Mouse (Mus musculus) retina, postnatal 7 days (tissue): Measurements from ENCODE around the gene Hipk2.
A peak's percentile ranks its signal among the peaks of the same experiment; 100 is the strongest.

Experiments used
- DNase-seq: peaks from one replicate; pipeline ENCODE4 v3.0.0-alpha.2; 2012; ENCODE audit warnings: low read depth, low spot score

The Hipk2 gene

DNA sequence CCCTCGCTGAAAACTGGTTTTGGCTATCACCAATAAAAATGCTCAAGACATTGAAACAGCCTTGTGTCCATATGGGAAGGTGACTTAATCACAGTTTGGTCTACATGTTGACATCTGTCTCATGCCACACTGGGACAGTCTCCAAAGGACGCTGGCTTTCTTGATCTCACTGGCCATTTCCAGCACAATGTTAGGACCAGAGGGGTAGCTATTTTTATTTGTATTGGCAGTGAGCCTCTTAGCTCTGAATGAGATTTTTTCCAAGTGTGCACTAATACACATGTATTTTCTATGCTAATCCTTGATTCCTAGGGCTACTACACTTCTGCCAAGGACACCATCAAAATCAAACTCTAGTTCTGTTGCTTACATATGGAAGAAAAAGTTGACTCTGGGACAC, 120.8 kb downstream of the Hipk2 start:
- DNase-seq: no peak

GRCm38 (mm10) chr6:38753729-38754128, 122.2 kb downstream of the Hipk2 start:
- no peak for DNase-seq

DNA sequence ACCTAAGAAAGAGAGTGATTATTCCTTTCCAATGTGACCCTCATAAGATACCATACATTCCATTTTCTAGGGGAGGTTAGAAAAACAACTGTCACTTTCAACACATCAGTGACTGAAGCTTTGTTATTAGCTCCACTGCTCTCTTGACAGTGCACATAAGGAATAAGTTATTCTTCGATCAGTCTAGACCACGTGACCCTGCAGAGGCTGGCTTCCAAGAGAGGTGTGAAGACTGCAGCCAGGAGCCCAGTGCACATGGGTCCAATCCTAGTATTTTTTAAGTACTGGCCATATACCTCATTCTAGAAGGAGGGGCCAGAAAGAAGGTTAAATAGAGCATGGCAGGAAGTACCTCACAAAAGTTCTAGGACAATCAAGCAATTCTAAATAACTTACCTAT, 122.9 kb downstream of the Hipk2 start:
- DNase-seq: no peak

DNA sequence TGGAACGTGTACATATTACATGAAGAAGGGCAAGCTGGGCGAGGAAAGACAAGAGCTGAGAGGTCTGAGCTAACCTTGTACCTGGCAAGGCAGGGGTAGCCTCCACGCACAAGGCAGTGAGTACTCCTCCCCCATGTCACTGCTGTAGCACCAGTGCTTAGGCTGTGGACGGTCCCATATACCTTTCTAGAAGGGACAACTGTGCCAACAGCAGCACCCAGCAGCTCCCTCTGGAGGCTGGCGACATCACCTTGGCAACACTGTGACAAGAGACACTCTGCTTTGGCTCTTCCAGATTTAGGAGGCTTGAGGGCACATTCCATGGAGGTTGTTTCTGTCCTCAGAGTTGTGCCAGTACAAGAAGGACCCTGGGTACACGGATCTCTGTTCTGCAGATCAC, 123.5 kb downstream of the Hipk2 start:
- DNase-seq: no peak

DNA sequence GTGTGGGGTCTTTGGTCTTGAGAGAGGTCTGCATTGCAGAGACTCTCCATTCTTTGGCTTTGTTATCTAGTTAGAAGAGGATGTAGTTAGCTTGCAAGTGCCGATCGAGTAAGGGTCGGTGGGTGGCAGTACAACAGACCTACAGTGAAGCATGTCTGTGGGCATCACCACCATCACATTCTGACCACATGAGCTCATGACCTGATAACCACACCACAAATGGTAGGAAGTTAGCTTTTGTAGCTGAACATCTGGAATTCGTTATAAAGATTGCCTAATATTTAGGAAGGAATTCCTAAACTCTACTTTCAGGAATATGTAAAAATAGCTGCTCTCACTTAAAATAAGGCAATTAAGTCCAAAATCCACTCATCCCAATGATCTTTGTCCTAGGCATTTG, 127.9 kb downstream of the Hipk2 start:
- DNase-seq: no peak

DNA sequence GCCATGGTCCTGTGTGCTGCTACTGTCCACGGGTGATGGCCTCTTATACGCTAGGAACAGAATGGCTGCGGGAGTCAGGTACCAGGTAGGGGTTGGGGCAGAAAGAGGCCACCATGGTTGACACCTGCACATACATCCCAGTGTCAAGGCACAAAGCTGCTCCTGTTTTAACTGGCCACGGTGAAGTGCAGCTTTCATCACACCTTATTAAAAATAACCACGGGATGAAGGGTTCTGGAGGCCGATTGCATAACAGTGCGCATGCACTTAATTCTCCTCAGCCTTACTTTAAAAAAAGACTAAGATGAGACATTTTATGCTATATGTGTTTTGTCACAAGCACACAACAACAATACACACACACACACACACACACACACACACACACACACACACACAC, 132.6 kb downstream of the Hipk2 start:
- DNase-seq: no peak

DNA sequence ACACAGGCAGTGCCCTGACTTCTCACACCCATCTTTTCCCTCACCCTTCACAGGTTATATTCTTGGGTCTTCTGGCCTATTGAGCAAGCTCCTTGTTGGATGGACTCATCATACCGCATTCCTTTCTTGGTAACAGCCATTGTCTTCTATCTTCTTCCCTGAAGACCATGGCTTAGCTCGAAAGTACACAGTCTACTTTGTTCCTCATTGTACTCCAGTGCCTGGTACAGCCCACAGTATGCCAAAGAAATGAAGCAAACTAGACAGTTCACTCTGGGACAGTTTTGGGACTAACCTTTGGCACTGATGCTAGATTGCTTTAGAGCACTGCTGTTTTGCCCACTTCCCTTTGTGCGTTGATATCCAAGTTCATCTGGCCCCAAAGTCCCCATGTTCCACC, 133.5 kb downstream of the Hipk2 start:
- no peak for DNase-seq

DNA sequence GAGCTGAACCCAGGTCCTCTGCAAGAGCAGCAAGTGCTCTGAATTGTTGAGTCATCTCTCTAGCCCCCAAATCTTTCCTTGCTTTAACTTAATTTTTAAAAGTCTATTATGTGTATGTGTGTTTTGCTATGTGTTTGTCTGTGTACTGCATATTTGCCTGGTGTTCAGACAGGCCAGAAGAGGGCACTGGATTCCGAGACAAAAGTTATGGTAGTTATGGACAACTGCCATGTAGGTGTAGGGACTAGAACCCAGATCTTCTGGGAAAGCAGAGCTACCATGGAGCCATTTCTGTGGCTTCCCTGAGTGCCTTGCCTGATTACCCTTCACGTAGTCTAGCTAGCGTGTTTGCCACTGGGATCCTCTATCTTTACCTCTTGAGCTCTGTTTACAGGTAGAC, 134.9 kb downstream of the Hipk2 start:
- no peak for DNase-seq

- DNase-seq: no peak
Observed at GRCm38 (mm10) chr6:38739266-38739665, 136.7 kb downstream of the Hipk2 start.

DNA sequence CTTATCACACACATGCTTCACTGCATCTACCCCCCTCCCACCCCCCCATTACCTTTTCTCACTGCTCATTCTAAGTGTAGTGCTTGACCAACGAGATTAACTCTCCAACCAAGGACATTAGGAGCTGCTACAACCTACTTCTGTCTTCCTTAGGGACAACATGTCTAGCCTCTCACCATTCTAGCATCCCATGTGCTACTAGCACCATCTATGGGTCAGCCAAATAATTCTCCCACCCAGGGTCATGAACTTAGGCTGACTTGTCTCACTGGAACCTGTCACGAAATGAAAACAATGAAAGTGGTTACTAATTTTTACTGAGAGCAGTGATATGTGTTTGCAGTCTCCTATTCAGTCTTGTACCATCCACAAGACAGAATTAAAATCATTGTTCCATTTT, 138.2 kb downstream of the Hipk2 start:
- no peak for DNase-seq

GRCm38 (mm10) chr6:38736240-38736639, 139.7 kb downstream of the Hipk2 start:
- DNase-seq: peak; percentile 71

DNA sequence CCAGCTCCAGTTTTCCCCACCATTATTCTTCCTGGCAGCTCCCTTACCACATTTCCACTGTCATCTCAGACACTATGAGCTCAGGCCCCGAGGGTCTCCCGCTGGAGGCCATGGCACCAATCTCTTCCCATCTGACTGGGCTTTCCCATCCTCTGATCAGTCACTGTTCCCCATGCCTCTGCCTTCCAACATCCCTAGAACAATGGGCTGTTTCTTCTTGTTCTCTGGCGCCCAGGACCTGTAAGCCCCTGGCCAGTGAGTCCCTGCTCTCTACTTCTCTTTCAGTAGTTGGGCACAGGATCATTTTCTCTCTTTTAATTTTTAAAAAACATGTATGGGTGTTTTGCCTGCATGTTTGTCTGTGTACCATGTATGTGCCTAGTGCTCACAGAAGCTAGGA, 143.3 kb downstream of the Hipk2 start:
- DNase-seq: no peak

- DNase-seq: no peak
Observed at GRCm38 (mm10) chr6:38730169-38731146, 145.5 kb downstream of the Hipk2 start.

DNA sequence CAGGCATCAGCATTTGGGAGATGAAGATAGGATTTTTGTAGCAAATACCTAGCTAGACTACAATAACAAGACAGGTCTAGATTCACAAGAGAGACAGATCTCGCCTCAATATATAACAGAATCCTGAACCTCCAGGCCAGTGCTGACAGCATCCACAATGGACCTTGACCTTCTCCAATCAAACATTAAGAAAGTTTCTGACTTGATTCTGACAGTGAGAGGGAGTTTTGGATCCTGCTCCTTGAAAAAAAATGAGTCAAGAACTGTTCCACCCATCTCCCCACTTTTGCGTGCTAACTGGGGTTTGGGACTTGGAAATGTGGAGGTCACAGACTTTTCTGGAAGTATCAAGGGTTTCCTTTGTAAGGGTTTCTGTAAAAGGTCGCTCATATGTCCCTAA, 150.4 kb downstream of the Hipk2 start:
- DNase-seq: no peak

- DNase-seq: no peak
Observed at GRCm38 (mm10) chr6:38721361-38721760, 154.6 kb downstream of the Hipk2 start.

DNA sequence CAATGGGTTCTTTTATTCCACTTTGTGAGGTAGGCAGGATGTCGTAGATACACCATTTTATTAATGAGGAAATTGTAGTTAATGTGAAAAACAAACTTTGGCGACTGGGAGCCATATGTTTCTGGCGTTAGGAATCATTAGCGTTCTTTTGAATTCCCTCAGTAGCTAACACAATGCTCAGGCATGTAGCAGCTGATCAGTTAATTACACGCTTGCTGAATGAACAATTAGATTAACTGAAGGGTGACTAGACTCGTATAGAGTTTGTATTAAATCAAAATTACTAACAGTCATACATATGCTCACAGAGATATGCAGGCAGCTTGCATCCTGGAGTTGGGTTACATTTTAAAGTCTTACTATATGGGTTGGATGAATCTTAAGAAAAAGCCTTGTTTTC, 156.7 kb downstream of the Hipk2 start:
- no peak for DNase-seq

DNA sequence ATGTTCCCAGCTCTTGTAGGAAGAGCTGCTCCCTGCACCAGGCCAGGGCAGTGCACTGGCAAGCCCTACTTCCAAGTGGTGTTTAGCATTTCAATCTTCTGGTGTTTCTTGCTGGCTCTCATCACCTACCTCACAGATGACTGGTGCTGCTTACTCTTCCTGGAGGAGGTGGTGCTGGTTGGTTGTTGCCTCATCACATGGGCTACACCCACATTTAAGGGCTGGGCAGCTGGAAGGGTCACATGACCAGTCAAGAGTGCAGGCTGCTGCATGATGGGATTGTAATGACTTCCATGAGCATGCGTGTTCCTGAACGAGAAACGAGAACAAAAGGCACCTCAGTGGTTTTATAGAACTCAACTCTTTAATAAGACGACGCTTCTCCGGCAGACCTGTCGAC, 157.3 kb downstream of the Hipk2 start:
- no peak for DNase-seq

GRCm38 (mm10) chr6:38715881-38716280, 160.1 kb downstream of the Hipk2 start:
- no peak for DNase-seq

- DNase-seq: no peak
Observed at GRCm38 (mm10) chr6:38713957-38714898, 161.7 kb downstream of the Hipk2 start.

DNA sequence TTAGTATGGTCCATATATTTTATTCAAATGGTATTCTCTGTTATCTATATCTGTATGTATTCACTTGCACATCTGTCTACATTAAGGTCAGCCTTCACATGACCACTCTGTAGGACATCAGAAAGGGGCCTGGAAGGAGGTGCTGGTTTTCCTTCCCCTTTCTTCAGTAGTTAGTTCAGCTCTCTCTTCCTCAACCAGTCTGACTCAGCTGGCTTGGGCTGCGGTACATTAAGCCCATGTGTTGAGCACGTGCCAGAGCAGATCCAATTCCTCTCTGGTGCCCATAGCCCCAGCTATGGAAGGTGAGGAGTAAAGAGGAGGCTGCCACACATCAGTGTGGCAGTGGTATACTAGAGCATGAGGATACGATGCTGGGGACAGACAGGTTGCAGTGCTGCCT, 165.5 kb downstream of the Hipk2 start:
- no peak for DNase-seq

DNA sequence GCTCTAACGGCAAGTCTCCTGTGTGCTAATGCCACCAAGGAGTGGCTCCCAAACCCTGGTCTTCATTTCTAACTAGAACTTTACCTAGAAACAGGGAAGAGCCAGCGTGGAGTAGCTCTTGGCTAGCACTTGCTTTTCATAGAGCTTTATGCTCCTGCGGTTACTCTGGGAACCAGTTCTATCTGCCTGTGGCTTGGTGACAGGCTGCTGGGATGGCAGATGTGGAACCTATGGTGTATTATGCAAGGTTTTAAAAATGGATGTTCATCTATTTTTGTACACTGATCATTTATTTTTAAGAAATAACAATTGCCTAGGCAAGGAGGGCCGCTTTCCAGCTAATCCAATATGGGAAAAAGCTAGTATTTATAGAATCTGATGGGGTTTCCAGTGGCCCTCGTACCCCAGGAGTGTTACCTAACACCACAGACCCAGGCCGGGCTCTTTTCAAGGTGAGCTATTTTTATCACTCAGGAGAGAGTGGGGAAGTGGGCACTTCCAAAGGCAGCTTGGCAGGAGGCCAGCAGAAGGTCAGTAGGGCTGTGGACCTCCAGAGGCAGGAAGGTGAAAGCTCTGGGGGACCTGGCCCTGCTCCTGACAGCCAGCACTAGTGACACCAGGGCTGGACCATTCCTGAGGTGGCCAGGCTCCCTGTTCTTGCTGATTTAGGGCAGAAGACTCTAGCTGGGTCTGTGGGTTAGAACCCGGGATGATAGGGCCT, 171.5 kb downstream of the Hipk2 start:
- no peak for DNase-seq

- DNase-seq: no peak
Observed at GRCm38 (mm10) chr6:38703526-38703925, 172.4 kb downstream of the Hipk2 start.
